Mouse (Mus musculus) layer of hippocampus, postnatal 10 days (tissue): ENCODE results near the gene Txndc9. TPM values are rescaled to one million over a fixed set of nuclear protein-coding genes. Genes with fewer than 3 reads are reported as not detected.
A peak's percentile ranks its signal among the peaks of the same experiment; 100 is the strongest.

Experiments
- DNase-seq, 2 experiments: peaks; one replicate each; pipeline ENCODE4 v3.0.0; 2021; ENCODE audit warnings: low spot score in 2 of 2
- long read RNA-seq: library from polyadenylated mRNA; stranded (forward); transcript quantifications from one replicate; pipeline ENCODE4 v2.0.0, GENCODE M21; 2023
- total RNA-seq, 2 experiments: library from RNA; stranded (reverse); gene quantifications; 2 replicates each; pipeline ENCODE4 v1.2.3; 2021

Gene Txndc9
- 10 to 100 TPM; 66.7 to 68.6 TPM for total RNA-seq
- long read RNA-seq, transcript Txndc9-207 (5 exons, 1,444 nt): minor isoform, 11 of 77 reads
- long read RNA-seq, transcript Txndc9-201 (5 exons, 3,381 nt): major isoform, 45 of 77 reads
- long read RNA-seq, transcript Txndc9-208 (5 exons, 1,699 nt): minor isoform, 13 of 77 reads
- long read RNA-seq, partial matches to known transcripts: 5 of 77 reads
- long read RNA-seq, other reads (novel, unspliced or antisense): 2 of 77 reads

- peak; percentile 93 to 96 for DNase-seq
These were observed at the start of gene Txndc9, which contains the start of gene Eif5b for GRCm38 (mm10) chr1:37997867-37998266. Txndc9 (minus strand) TSS chr1:37997893. Eif5b (plus strand) TSS chr1:37998010.

GRCm38 (mm10) chr1:38038898-38039297 lies 41.2 kb upstream of the Txndc9 start:
- no peak for DNase-seq

GRCm38 (mm10) chr1:38037375-38037774 lies 39.7 kb upstream of the Txndc9 start:
- peak in 1 of 2 experiments; percentile 27 for DNase-seq

GRCm38 (mm10) chr1:38035521-38035920 lies 37.8 kb upstream of the Txndc9 start:
- no peak for DNase-seq

- no peak for DNase-seq
These were observed 33.7 kb upstream of the Txndc9 start for GRCm38 (mm10) chr1:38031391-38031790.

GRCm38 (mm10) chr1:38027301-38027700 lies 29.6 kb upstream of the Txndc9 start:
- no peak for DNase-seq

- DNase-seq: no peak
These were observed 17.0 kb upstream of the Txndc9 start for GRCm38 (mm10) chr1:38014551-38015203.

- no peak for DNase-seq
These were observed 14.8 kb upstream of the Txndc9 start for GRCm38 (mm10) chr1:38012509-38012908.

GRCm38 (mm10) chr1:38012104-38012503 lies 14.4 kb upstream of the Txndc9 start:
- no peak for DNase-seq

GRCm38 (mm10) chr1:38011647-38012046 lies 14.0 kb upstream of the Txndc9 start:
- DNase-seq: no peak

GRCm38 (mm10) chr1:38006741-38007140 lies 9.0 kb upstream of the Txndc9 start:
- no peak for DNase-seq

GRCm38 (mm10) chr1:38003046-38003445 lies 5.4 kb upstream of the Txndc9 start:
- no peak for DNase-seq

GRCm38 (mm10) chr1:38001956-38002355 lies 4.3 kb upstream of the Txndc9 start:
- DNase-seq: no peak

- DNase-seq: no peak
These were observed 3.2 kb upstream of the Txndc9 start for GRCm38 (mm10) chr1:38000844-38001243.

GRCm38 (mm10) chr1:37999552-37999951 lies 1.9 kb upstream of the Txndc9 start:
- no peak for DNase-seq

- no peak for DNase-seq
These were observed 892 bp upstream of the Txndc9 start for GRCm38 (mm10) chr1:37998371-37999199.

GRCm38 (mm10) chr1:37996877-37997484 lies 712 bp downstream of the Txndc9 start:
- DNase-seq: peak; percentile 94 to 95

- DNase-seq: no peak
These were observed 1.5 kb downstream of the Txndc9 start for GRCm38 (mm10) chr1:37996226-37996625.

- DNase-seq: no peak
These were observed 9.8 kb downstream of the Txndc9 start for GRCm38 (mm10) chr1:37987856-37988255.

GRCm38 (mm10) chr1:37985764-37986323 lies 11.8 kb downstream of the Txndc9 start:
- peak; percentile 66 to 68 for DNase-seq

- DNase-seq: no peak
These were observed 13.4 kb downstream of the Txndc9 start for GRCm38 (mm10) chr1:37984326-37984725.
